Mouse (Mus musculus) MEL (cell line): ENCODE results near the gene 9430097D07Rik. TPM values are rescaled to one million over a fixed set of nuclear protein-coding genes. Genes with fewer than 3 reads are reported as not detected.

ENCODE experiments used
- DNase-seq: peaks from one replicate; pipeline ENCODE4 v3.0.0; 2011; ENCODE audit warnings: low read depth, low spot score
- H3K27ac ChIP-seq: 2 replicates; pipeline ENCODE4 v1.5.1; 2012; ENCODE audit warnings: low read depth, mild to moderate bottlenecking, control low read depth, low read length, moderate library complexity; ENCODE audit not compliant: control insufficient read depth
- H3K27me3 ChIP-seq, 2 experiments: fragments of 150-350 bp in 1 of 2; sonication (generic) in 1 of 2; 2 replicates each; pipeline ENCODE4 v1.6.1; 2012; ENCODE audit warnings: low read length in 2 of 2, mild to moderate bottlenecking in 2 of 2, improper control_type of control experiment in 1 of 2, moderate library complexity in 1 of 2; ENCODE audit not compliant: insufficient read depth in 2 of 2, control insufficient read depth in 1 of 2
- H3K36me3 ChIP-seq, 2 experiments: 2 replicates each; pipeline ENCODE4 v1.6.1; 2012 to 2014; ENCODE audit warnings: low read length in 2 of 2, improper control_type of control experiment in 1 of 2, inconsistent platforms in 1 of 2, mild to moderate bottlenecking in 1 of 2; ENCODE audit not compliant: insufficient read depth in 2 of 2, control insufficient read depth in 1 of 2
- H3K4me1 ChIP-seq, 2 experiments: fragments of 150-350 bp in 1 of 2; sonication (generic) in 1 of 2; 2 replicates each; pipeline ENCODE4 v1.6.1; 2012; ENCODE audit warnings: low read length in 2 of 2, improper control_type of control experiment in 1 of 2, mild to moderate bottlenecking in 1 of 2; ENCODE audit not compliant: insufficient read depth in 2 of 2, control insufficient read depth in 1 of 2
- H3K4me3 ChIP-seq, 2 experiments: fragments of 150-350 bp in 1 of 2; sonication (generic) in 1 of 2; 2 replicates each; pipeline ENCODE4 v1.5.1; 2012; ENCODE audit warnings: low read depth in 2 of 2, low read length in 2 of 2, mild to moderate bottlenecking in 2 of 2, moderate library complexity in 2 of 2, control low read depth in 1 of 2, improper control_type of control experiment in 1 of 2; ENCODE audit not compliant: control insufficient read depth in 1 of 2, insufficient read depth in 1 of 2
- H3K79me2 ChIP-seq: 2 replicates; pipeline ENCODE4 v1.6.1; 2012; ENCODE audit warnings: mild to moderate bottlenecking, low read length, moderate library complexity; ENCODE audit not compliant: control insufficient read depth, poor library complexity, insufficient read depth
- H3K9ac ChIP-seq: 2 replicates; pipeline ENCODE4 v1.6.1; 2012; ENCODE audit warnings: low read depth, mild to moderate bottlenecking, control low read depth, low read length, moderate library complexity; ENCODE audit not compliant: control insufficient read depth, poor library complexity, severe bottlenecking
- H3K9me3 ChIP-seq: fragments of 150-350 bp; sonication (generic); replicated peaks from 2 replicates; pipeline ENCODE4 v1.6.1; 2012; ENCODE audit warnings: mild to moderate bottlenecking, low read length, improper control_type of control experiment, moderate library complexity; ENCODE audit not compliant: insufficient read depth
- BHLHE40 ChIP-seq: IDR thresholded peaks from 2 replicates; pipeline ENCODE4 v1.6.1; 2012; ENCODE audit warnings: low read depth, mild to moderate bottlenecking, inconsistent platforms, low read length, improper control_type of control experiment, borderline replicate concordance
- CHD1 ChIP-seq: IDR thresholded peaks from 2 replicates; pipeline ENCODE4 v1.6.1; 2012; ENCODE audit warnings: low read depth, mild to moderate bottlenecking, inconsistent platforms, low read length, improper control_type of control experiment
- CHD2 ChIP-seq: IDR thresholded peaks from 2 replicates; pipeline ENCODE4 v1.6.1; 2011; ENCODE audit warnings: low read length, improper control_type of control experiment
- CTCF ChIP-seq, 3 experiments: IDR thresholded peaks in 2 of 3; conservative IDR thresholded peaks in 1 of 3; 2 replicates each; pipeline ENCODE4 v1.5.1; 2011 to 2012; ENCODE audit warnings: low read length in 3 of 3, low read depth in 2 of 3, mild to moderate bottlenecking in 2 of 3, improper control_type of control experiment in 1 of 3, inconsistent platforms in 1 of 3, mixed read lengths in 1 of 3, moderate library complexity in 1 of 3; ENCODE audit not compliant: control insufficient read depth in 1 of 3, insufficient read depth in 1 of 3, poor library complexity in 1 of 3, severe bottlenecking in 1 of 3
- E2F4 ChIP-seq: IDR thresholded peaks from 2 replicates; pipeline ENCODE4 v1.6.1; 2011; ENCODE audit warnings: low read depth, low read length, improper control_type of control experiment, borderline replicate concordance
- ELF1 ChIP-seq: IDR thresholded peaks from 2 replicates; pipeline ENCODE4 v1.6.1; 2014; ENCODE audit warnings: low read depth, mild to moderate bottlenecking, inconsistent platforms, low read length, improper control_type of control experiment, moderate library complexity
- ETS1 ChIP-seq: IDR thresholded peaks from 2 replicates; pipeline ENCODE4 v1.6.1; 2012; ENCODE audit warnings: low read depth, mild to moderate bottlenecking, inconsistent platforms, low read length, improper control_type of control experiment, moderate library complexity
- GATA1 ChIP-seq: IDR thresholded peaks from 2 replicates; pipeline ENCODE4 v1.6.1; 2011; ENCODE audit warnings: low read depth, low read length, improper control_type of control experiment
- HCFC1 ChIP-seq: IDR thresholded peaks from 2 replicates; pipeline ENCODE4 v1.6.1; 2012; ENCODE audit warnings: low read depth, mild to moderate bottlenecking, inconsistent platforms, low read length, improper control_type of control experiment, moderate library complexity
- MAZ ChIP-seq: IDR thresholded peaks from 2 replicates; pipeline ENCODE4 v1.6.1; 2012; ENCODE audit warnings: low read depth, mild to moderate bottlenecking, inconsistent platforms, low read length, improper control_type of control experiment
- NELFE ChIP-seq: IDR thresholded peaks from 2 replicates; pipeline ENCODE4 v1.6.1; 2011; ENCODE audit warnings: low read depth, low read length, improper control_type of control experiment
- POLR2AphosphoS2 ChIP-seq: IDR thresholded peaks from 2 replicates; pipeline ENCODE4 v1.6.1; 2011; ENCODE audit warnings: low read length, improper control_type of control experiment
- RAD21 ChIP-seq: IDR thresholded peaks from 2 replicates; pipeline ENCODE4 v1.6.1; 2011; ENCODE audit warnings: mild to moderate bottlenecking, low read depth, low read length, improper control_type of control experiment
- RCOR1 ChIP-seq: IDR thresholded peaks from 2 replicates; pipeline ENCODE4 v1.6.1; 2012; ENCODE audit warnings: low read depth, mild to moderate bottlenecking, inconsistent platforms, low read length, improper control_type of control experiment
- SIN3A ChIP-seq: IDR thresholded peaks from 2 replicates; pipeline ENCODE4 v1.6.1; 2012; ENCODE audit warnings: low read length, improper control_type of control experiment, inconsistent platforms
- SMC3 ChIP-seq: IDR thresholded peaks from 2 replicates; pipeline ENCODE4 v1.6.1; 2011; ENCODE audit warnings: low read depth, low read length, improper control_type of control experiment
- TCF12 ChIP-seq: IDR thresholded peaks from 2 replicates; pipeline ENCODE4 v1.6.1; 2014; ENCODE audit warnings: low read depth, mild to moderate bottlenecking, inconsistent platforms, low read length, improper control_type of control experiment, moderate library complexity
- UBTF ChIP-seq: IDR thresholded peaks from 2 replicates; pipeline ENCODE4 v1.6.1; 2012; ENCODE audit warnings: low read depth, mild to moderate bottlenecking, inconsistent platforms, low read length, improper control_type of control experiment, moderate library complexity, borderline replicate concordance; ENCODE audit not compliant: insufficient read depth
- USF1 ChIP-seq: IDR thresholded peaks from 2 replicates; pipeline ENCODE4 v1.6.1; 2014; ENCODE audit warnings: low read depth, mild to moderate bottlenecking, inconsistent platforms, low read length, improper control_type of control experiment, moderate library complexity
- ZKSCAN1 ChIP-seq: IDR thresholded peaks from 2 replicates; pipeline ENCODE4 v1.6.1; 2012; ENCODE audit warnings: low read depth, mild to moderate bottlenecking, inconsistent platforms, low read length, improper control_type of control experiment, moderate library complexity
- polyA plus RNA-seq, 2 experiments: library from polyadenylated mRNA; stranded (reverse) in 1 of 2; unstranded in 1 of 2; fragments of >175 nt in 1 of 2; fragments of >200 nt in 1 of 2; gene quantifications; 2 replicates each; pipeline versions ENCODE4 v1.2.1 to v1.2.4; 2012; ENCODE audit warnings: low replicate concordance in 2 of 2, low read depth in 1 of 2; ENCODE audit not compliant: insufficient read length in 2 of 2, insufficient read depth in 1 of 2, missing spikeins in 1 of 2
- total RNA-seq: library from RNA; depleted of rRNA; stranded (reverse); fragments of 300-350 nt; gene quantifications from 2 replicates; pipeline ENCODE4 v1.2.3, GENCODE M21; 2012

Gene 9430097D07Rik
- total and polyA plus RNA-seq, 3 experiments, result 0.11 to 0.12 TPM; not detected in 1

GRCm38 (mm10) chr2:32597699-32598098 lies 22.2 kb upstream of the 9430097D07Rik start:
- H3K4me3 ChIP-seq, result no peak overlapping the region
- no peaks in the 10 kb centered on the region for H3K9me3 ChIP-seq
- no peak for DNase-seq
- no peak overlapping the region for H3K27ac ChIP-seq
- no peaks in the 10 kb centered on the region for H3K27me3 ChIP-seq
- H3K79me2 ChIP-seq, result no peaks in the 10 kb centered on the region
- peaks cover 0 to 3% of the 10 kb centered on the region in 2 experiments; a peak in 2 of 4 replicates for H3K4me1 ChIP-seq
- no peak for TF ChIP-seq E2F4
- no peak for TF ChIP-seq CTCF (IDR thresholded peaks at IDR 0.05 in 2 of 3, conservative IDR thresholded peaks at IDR 0.05 in 1 of 3; ENCODE audit: control insufficient read depth in 1 of 3, insufficient read depth in 1 of 3, low read depth in 2 of 3, low read length in 3 of 3, poor library complexity in 1 of 3, severe bottlenecking in 1 of 3)
- no peak for TF ChIP-seq ZKSCAN1
- no peak for TF ChIP-seq CHD1
- TF ChIP-seq RAD21, result no peak
- no peak for TF ChIP-seq CHD2
- TF ChIP-seq NELFE, result no peak
- TF ChIP-seq SIN3A, result no peak
- no peak for TF ChIP-seq BHLHE40
- no peak for TF ChIP-seq ELF1
- TF ChIP-seq SMC3, result no peak
- no peak for TF ChIP-seq POLR2AphosphoS2
- no peak for TF ChIP-seq MAZ
- TF ChIP-seq USF1, result no peak
- TF ChIP-seq RCOR1, result no peak
- no peak for TF ChIP-seq ETS1
- no peak for TF ChIP-seq GATA1
- no peak for TF ChIP-seq HCFC1
- peaks cover 0 to 5% of the 10 kb centered on the region in 2 experiments; a peak in 1 of 4 replicates for H3K36me3 ChIP-seq
- H3K9ac ChIP-seq, result no peak overlapping the region

GRCm38 (mm10) chr2:32597248-32597647 lies 21.8 kb upstream of the 9430097D07Rik start:
- H3K27ac ChIP-seq, result no peak overlapping the region
- H3K9me3 ChIP-seq, result no peaks in the 10 kb centered on the region
- no peaks in the 10 kb centered on the region for H3K79me2 ChIP-seq
- no peak overlapping the region for H3K9ac ChIP-seq
- peaks cover 0 to 3% of the 10 kb centered on the region in 2 experiments; a peak in 2 of 4 replicates for H3K4me1 ChIP-seq
- TF ChIP-seq CTCF (IDR thresholded peaks at IDR 0.05 in 2 of 3, conservative IDR thresholded peaks at IDR 0.05 in 1 of 3; ENCODE audit: control insufficient read depth in 1 of 3, insufficient read depth in 1 of 3, low read depth in 2 of 3, low read length in 3 of 3, poor library complexity in 1 of 3, severe bottlenecking in 1 of 3) (no peak), TCF12 (no peak), SIN3A (no peak), UBTF (no peak)
- no peak overlapping the region for H3K4me3 ChIP-seq
- no peak for DNase-seq
- H3K27me3 ChIP-seq, result no peaks in the 10 kb centered on the region
- peaks cover 0 to 5% of the 10 kb centered on the region in 2 experiments; a peak in 1 of 4 replicates for H3K36me3 ChIP-seq
